Mouse (Mus musculus) neural tube, embryonic 15.5 days (tissue): ENCODE measurements at regions not wholly inside any gene's neighbourhood (a gene's known extent, or its start where the extent isn't known, plus 50 kb on each side); places are given as distances from the start of the nearest gene placed in this dataset.

ENCODE experiments used
- ATAC-seq: fragments of 200-750 bp; cut with Nextera tagmentation; 2 replicates; pipeline ENCODE4 v1.8.0; 2017; ENCODE audit warnings: mild to moderate bottlenecking, moderate TSS enrichment, moderate library complexity; ENCODE audit not compliant: low FRiP score
- H3K27ac ChIP-seq: fragments of 300-500 bp; sonication (generic); replicated peaks from 2 replicates; pipeline ENCODE4 v1.5.1; 2015; ENCODE audit warnings: mild to moderate bottlenecking, inconsistent platforms
- H3K27me3 ChIP-seq: fragments of 300-500 bp; sonication (generic); replicated peaks from 2 replicates; pipeline ENCODE4 v1.6.1; 2015; ENCODE audit warnings: inconsistent platforms
- H3K36me3 ChIP-seq: fragments of 300-500 bp; sonication (generic); 2 replicates; pipeline ENCODE4 v1.6.1; 2015; ENCODE audit warnings: inconsistent platforms
- H3K4me1 ChIP-seq: fragments of 300-500 bp; sonication (generic); 2 replicates; pipeline ENCODE4 v1.6.1; 2015; ENCODE audit warnings: inconsistent platforms
- H3K4me2 ChIP-seq: fragments of 300-500 bp; sonication (generic); 2 replicates; pipeline ENCODE4 v1.6.1; 2015; ENCODE audit warnings: inconsistent platforms, mild to moderate bottlenecking, moderate library complexity
- H3K4me3 ChIP-seq: fragments of 300-500 bp; sonication (generic); replicated peaks from 2 replicates; pipeline ENCODE4 v1.5.1; 2015; ENCODE audit warnings: mild to moderate bottlenecking, inconsistent platforms
- H3K9ac ChIP-seq: fragments of 300-500 bp; sonication (generic); replicated peaks from 2 replicates; pipeline ENCODE4 v1.6.1; 2015; ENCODE audit warnings: mild to moderate bottlenecking, inconsistent platforms
- H3K9me3 ChIP-seq: fragments of 300-500 bp; sonication (generic); replicated peaks from 2 replicates; pipeline ENCODE4 v1.6.1; 2016; ENCODE audit warnings: inconsistent platforms
- WGBS: fragments of 180-500 bp; shearing (Covaris S2); methylation state at CpG from one replicate; pipeline ENCODE4 v1.1.7; 2015; ENCODE audit warnings: mixed read lengths; 5-methylcytosine and 5-hydroxymethylcytosine counted together

DNA sequence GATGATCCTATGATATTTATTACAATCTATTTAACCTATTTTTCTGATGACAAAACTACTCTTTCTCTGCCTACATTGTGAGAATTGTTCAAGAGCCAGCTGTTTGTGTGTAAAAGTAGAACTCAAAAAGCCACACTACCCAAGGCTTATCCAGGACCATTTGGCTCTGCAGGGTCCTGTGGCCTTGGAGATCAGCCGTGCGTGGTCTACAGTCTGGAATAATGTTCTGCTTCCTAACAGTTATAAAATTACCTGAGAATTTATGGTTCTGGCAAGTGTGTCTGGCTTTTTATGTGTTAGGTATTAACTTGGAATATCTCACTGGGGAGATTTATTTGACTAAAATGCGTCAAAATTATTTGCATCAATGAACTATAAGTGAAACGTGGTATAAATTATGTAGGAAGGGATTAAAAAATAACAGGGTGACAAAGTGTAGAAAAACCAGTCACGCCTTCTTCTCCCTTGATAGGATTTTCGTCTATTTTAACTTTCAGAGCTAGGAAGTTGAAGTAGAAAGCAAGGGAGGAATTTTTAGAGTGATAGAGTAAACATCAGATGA lies 1789.0 kb upstream of the Gm7489 start:
- no peak overlapping the region for H3K27ac ChIP-seq

DNA sequence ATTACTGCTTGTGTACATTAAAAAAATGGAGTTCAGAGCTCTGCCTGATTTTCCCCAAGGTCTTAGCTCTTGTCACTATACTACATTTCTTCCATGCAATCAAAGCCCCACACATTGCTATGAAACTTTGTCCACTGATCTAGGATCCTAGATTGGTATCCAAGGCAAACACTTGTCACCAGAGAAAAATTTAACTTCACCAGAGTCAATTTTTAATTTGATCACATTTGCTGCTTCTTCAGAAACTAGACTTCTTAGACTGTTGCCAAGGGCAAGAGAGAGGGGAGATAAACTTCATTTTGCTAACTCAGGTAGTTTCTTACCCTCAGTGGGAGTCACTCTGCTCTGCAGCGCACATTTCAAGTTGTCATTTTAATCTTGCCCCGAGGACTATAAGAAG lies 1775.9 kb upstream of the Gm7489 start:
- no peaks in the 10 kb centered on the region for H3K27me3 ChIP-seq
- no peak overlapping the region for H3K27ac ChIP-seq
- H3K4me2 ChIP-seq = no peak overlapping the region
- WGBS = 93% methylated on average over 2 of the region's 2 CpGs
- no peak for ATAC-seq
- H3K9ac ChIP-seq = no peak overlapping the region
- H3K4me3 ChIP-seq = no peak overlapping the region
- no peaks in the 10 kb centered on the region for H3K4me1 ChIP-seq
- H3K9me3 ChIP-seq = no peaks in the 10 kb centered on the region
- no peaks in the 10 kb centered on the region for H3K36me3 ChIP-seq

More for the DNA sequence above, 1789.0 kb upstream of the Gm7489 start:
- Histone ChIP-seq H3K4me3 (no peak overlapping the region), H3K4me2 (no peak overlapping the region), H3K4me1 (no peaks in the 10 kb centered on the region), H3K36me3 (no peaks in the 10 kb centered on the region), H3K9me3 (no peaks in the 10 kb centered on the region), H3K9ac (no peak overlapping the region), H3K27me3 (no peaks in the 10 kb centered on the region)
- WGBS = 63% methylated on average over 6 of the region's 6 CpGs
- ATAC-seq = no peak

DNA sequence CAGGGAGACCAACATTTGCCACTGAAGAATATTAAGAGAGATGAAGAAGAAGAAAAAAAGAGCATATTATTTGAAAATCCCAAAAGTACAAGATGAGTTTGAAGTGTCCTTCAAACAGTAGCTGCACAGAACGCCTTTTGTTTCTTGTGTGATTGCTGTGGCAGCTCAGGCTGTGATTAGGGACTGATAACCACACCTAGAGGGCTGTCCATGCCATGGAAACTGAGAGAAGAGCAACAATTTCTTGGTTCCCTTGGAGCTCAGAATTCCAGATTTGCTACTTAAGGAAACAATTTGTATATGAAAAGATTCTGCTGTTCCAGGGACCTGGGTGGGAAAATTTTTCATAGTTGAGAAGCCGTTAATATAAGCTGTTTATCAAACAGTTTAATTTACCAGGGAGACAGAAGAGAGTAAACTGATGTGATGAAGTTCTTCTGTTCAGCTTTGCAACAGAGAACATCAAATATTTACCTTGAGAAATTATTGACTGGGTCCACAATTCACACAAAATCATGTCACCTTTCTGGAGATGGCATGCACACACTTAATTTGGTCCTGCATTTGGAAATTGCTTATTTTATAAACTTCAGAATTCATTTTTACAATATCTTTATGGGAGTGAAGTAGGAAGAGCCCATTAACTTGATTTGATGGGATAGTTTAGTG lies 1770.2 kb upstream of the Gm7489 start:
- ATAC-seq = no peak
- no peak overlapping the region for H3K4me3 ChIP-seq
- no peak overlapping the region for H3K4me2 ChIP-seq
- no peaks in the 10 kb centered on the region for H3K27me3 ChIP-seq
- no peak overlapping the region for H3K9ac ChIP-seq
- H3K27ac ChIP-seq = no peak overlapping the region
- no peaks in the 10 kb centered on the region for H3K9me3 ChIP-seq
- H3K36me3 ChIP-seq = no peaks in the 10 kb centered on the region
- H3K4me1 ChIP-seq = no peaks in the 10 kb centered on the region
- WGBS = 84% methylated on average over 2 of the region's 2 CpGs

DNA sequence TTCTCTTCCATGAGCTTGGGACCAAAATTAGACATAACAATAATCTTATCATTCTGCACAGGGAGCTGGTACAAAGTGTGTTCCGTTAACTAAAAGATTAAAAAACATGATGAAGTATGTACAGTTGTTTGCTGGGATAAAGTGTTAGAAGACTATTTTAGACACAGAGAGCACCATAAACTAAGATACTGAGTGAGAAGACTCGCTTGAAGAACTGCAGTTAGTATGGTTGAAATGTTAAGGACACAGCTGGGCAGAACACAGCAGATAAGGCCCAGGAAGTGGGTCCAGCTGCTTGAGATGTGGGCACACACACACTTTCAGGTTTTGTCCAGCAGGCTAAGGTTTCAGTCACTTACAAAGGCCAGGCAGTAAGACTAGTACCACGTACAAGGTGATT lies 1748.0 kb upstream of the Gm7489 start:
- no peaks in the 10 kb centered on the region for H3K36me3 ChIP-seq
- no peak overlapping the region for H3K9ac ChIP-seq
- no peak for ATAC-seq
- no peak overlapping the region for H3K4me3 ChIP-seq
- H3K27me3 ChIP-seq = no peaks in the 10 kb centered on the region
- no peaks in the 10 kb centered on the region for H3K9me3 ChIP-seq
- no peak overlapping the region for H3K27ac ChIP-seq
- H3K4me1 ChIP-seq = no peaks in the 10 kb centered on the region
- no peak overlapping the region for H3K4me2 ChIP-seq
- WGBS = 79% methylated on average over 3 of the region's 3 CpGs

DNA sequence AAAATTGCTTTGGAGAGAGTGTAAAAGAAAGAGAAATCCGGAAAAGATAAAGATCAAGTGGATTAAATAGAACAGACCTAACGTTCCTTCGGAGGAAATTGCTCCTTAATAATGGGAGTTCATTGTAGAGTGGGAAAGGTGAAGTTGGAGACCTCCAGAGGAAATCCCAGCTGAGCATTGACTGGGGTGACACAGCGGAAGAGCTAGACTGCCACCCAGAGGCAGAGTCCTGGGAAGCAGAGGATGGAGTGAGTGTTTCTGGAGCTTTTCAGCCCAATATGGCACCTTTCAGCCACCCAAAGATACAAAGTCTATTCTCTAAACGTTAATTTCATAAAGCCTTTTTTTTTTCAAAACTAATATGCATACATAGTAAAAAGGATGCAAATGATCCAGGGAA lies 1731.3 kb upstream of the Gm7489 start:
- H3K9me3 ChIP-seq = no peaks in the 10 kb centered on the region
- no peak overlapping the region for H3K9ac ChIP-seq
- ATAC-seq = no peak
- 24% methylated on average over 5 of the region's 5 CpGs for WGBS
- no peak overlapping the region for H3K27ac ChIP-seq
- no peaks in the 10 kb centered on the region for H3K36me3 ChIP-seq
- H3K27me3 ChIP-seq = no peaks in the 10 kb centered on the region
- H3K4me2 ChIP-seq = no peak overlapping the region
- no peaks in the 10 kb centered on the region for H3K4me1 ChIP-seq
- H3K4me3 ChIP-seq = no peak overlapping the region

DNA sequence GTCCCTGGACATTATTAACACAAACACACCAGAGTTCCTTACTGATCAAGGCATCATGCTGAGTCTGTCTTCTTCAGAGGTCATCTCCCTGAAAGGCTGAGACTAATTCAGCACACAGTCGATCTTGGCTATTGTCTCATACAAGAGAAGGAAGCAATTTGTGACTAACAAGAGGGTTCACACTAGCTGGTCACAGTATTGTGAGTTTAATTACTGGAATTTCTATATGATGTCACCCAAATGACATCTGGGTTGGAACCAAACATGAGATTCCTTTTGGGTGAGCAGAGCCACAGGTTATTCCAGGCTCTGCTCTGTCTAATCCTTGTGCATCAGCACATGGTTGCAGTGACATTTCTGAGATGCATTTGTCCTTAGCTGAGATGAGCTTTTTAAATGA lies 1728.9 kb upstream of the Gm7489 start:
- 13% methylated on average over 1 of the region's 1 CpGs for WGBS
- no peaks in the 10 kb centered on the region for H3K27me3 ChIP-seq
- H3K4me1 ChIP-seq = peaks cover 8% of the 10 kb centered on the region
- no peak overlapping the region for H3K9ac ChIP-seq
- H3K27ac ChIP-seq = no peak overlapping the region
- ATAC-seq = no peak
- no peaks in the 10 kb centered on the region for H3K36me3 ChIP-seq
- H3K4me2 ChIP-seq = no peak overlapping the region
- no peaks in the 10 kb centered on the region for H3K9me3 ChIP-seq
- H3K4me3 ChIP-seq = no peak overlapping the region

DNA sequence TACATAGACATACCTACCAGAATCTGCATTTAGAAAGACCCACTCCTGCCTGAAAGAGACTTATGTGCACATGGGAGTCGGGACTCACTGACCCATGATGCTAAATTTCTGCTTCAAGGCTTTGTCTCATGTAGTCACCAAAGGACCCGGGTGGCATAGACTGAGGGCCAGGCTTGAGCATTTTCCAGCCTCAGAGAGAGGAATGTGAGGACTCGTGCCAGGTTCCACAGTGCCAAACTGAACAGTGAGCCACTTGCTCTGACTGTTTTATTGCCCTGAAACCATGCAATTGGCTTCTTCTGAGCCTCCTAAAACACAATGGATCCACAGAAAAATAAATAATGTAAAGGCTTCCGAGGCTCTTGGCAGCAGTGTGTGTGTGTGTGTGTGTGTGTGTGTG lies 1727.9 kb upstream of the Gm7489 start:
- no peak overlapping the region for H3K4me2 ChIP-seq
- no peaks in the 10 kb centered on the region for H3K36me3 ChIP-seq
- no peak overlapping the region for H3K27ac ChIP-seq
- H3K9ac ChIP-seq = no peak overlapping the region
- H3K4me3 ChIP-seq = no peak overlapping the region
- no peaks in the 10 kb centered on the region for H3K9me3 ChIP-seq
- H3K27me3 ChIP-seq = no peaks in the 10 kb centered on the region
- peaks cover 17% of the 10 kb centered on the region for H3K4me1 ChIP-seq
- ATAC-seq = peak; percentile 29; the same call in 1 of the 2 replicates
- 36% methylated on average over 4 of the region's 4 CpGs for WGBS

DNA sequence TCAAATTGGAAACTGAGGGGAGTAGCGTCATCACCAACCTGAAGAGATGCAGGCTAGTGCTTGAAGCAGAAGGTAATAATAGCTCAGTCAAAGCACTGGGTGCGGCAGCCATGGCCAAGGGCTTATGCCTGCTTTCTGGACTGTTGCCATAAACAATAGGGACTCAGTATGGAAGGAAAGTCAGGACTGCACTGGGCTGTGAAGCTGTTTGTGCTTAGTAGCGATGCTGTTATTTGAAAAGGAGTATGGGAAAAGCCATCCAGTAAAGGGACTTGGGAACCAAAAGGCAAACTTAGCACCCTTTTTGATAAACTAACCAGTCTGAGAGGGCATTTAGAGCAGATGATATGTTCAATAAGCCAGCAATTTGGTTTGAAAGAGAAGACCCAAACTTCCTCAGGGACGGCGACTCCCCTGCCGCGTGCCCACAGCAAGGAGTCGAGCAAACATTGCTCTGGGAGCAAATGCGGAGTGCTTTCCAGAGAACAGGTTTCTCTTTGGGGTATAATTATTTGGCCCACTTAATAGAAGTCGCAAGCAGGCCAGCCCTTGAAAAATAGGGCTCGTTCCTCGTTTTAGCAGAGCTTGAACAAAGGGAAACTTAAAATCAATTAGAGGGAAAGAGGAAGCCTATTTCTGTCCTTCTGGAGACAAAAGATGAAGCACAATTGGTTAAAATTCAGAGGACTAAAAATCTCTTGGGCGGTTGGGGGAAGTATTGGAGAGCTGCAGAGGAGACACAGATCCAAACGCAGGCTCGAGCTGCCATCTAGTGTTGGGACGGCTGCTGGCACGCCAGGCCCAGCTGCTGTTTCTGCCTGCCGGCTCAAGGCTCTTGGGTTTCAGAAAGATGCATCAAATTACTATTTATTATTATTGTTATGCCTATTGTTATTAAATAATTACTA lies 1724.3 kb upstream of the Gm7489 start:
- H3K9me3 ChIP-seq = no peaks in the 10 kb centered on the region
- H3K4me2 ChIP-seq = peak overlapping the region; percentile 50
- peak overlapping the region; percentile 70 for H3K27ac ChIP-seq
- H3K36me3 ChIP-seq = no peaks in the 10 kb centered on the region
- peak overlapping the region; percentile 15; the same call in 1 of the 2 replicates for H3K4me3 ChIP-seq
- no peaks in the 10 kb centered on the region for H3K27me3 ChIP-seq
- peaks cover 22% of the 10 kb centered on the region for H3K4me1 ChIP-seq
- peak; percentile 95 for ATAC-seq
- H3K9ac ChIP-seq = peak overlapping the region; percentile 3; the same call in 1 of the 2 replicates
- WGBS = 10% methylated on average over 18 of the region's 18 CpGs

DNA sequence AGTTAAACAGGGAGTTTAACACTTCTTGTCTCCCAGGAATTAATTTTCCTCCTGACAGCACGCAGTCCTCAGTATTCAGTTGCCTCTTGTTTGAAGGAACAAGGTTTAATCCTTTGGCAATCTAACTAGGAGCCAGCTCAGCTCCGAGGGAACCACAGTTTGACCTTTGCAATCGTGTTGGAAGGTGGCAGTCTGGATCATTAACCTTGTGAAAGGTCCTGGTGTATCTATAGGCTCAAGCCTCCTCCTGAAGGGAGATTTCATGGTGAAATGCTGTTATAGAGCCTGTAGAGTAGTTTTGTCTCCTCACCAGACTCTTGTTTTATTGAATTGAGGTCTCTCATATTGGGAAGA lies 1723.6 kb upstream of the Gm7489 start:
- ATAC-seq = peak; percentile 22
- Histone ChIP-seq H3K9ac (no peak overlapping the region), H3K4me2 (no peak overlapping the region), H3K9me3 (no peaks in the 10 kb centered on the region), H3K27ac (peak overlapping the region; percentile 70), H3K36me3 (no peaks in the 10 kb centered on the region), H3K4me3 (no peak overlapping the region), H3K27me3 (no peaks in the 10 kb centered on the region), H3K4me1 (peaks cover 22% of the 10 kb centered on the region)
- 6% methylated on average over 3 of the region's 3 CpGs for WGBS

DNA sequence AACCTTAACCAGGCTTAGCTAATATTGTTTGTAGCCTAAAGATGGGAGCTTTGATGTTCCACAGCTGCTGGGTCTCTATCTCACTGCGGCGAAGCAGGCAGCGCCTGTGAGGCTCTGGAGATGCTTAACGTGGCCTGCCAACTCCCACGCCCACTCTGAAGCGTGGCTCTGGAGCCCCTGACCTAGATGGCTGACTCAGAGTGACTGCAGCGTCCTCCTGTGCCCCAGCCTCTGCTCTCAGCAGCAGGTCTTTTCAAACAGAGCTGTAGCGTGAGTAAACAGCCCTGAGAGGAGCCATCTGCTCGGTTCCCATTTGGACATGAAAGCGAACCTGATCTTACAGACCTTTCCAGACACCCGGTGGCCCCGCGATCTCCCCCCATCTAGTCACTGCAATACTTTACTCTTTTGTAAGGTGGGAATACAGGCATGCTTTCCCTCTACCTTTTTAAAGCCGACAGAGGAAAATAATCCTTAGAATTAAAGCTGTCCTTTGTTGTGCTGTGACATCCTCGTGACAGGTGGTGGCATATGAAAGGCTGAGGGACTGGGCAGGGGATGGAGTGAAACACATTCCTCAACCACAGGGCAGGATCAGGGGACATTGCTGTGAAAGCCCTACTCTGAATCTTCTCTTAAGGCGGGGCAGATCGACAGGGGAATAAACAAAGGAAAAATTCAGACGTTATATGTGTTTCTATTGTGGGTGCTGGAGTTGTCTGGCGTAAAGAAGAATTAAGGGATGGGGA lies 1723.0 kb upstream of the Gm7489 start:
- ATAC-seq = peak; percentile 39
- WGBS = 18% methylated on average over 19 of the region's 19 CpGs
- Histone ChIP-seq H3K27me3 (no peaks in the 10 kb centered on the region), H3K27ac (peak overlapping the region; percentile 70), H3K4me2 (peak overlapping the region; percentile 35), H3K9ac (0 out of 2 replicates have a peak overlapping the region, but pooled peaks have one; percentile 11), H3K4me3 (no peak overlapping the region), H3K36me3 (no peaks in the 10 kb centered on the region), H3K4me1 (peaks cover 22% of the 10 kb centered on the region), H3K9me3 (no peaks in the 10 kb centered on the region)

DNA sequence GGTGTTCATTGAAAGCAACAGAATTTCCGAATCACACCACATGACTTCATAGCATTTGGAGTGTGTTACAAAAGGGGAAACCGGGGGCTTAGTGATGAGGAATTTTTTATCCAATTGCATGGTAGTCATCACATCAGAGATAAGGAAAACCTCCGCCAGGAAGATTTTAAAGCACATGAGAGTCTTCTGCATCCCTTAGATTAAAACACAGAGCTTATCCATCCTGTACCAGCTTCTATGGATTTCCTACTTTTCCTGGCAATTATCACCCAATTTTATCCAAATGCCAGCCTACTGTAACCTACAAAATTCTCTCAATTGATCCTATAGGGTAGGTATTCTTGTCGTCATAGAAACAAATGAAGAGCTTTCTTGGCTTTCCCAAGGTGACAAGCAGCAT lies 1718.6 kb upstream of the Gm7489 start:
- Histone ChIP-seq H3K4me3 (no peak overlapping the region), H3K4me1 (peaks cover 12% of the 10 kb centered on the region), H3K27me3 (no peaks in the 10 kb centered on the region), H3K9me3 (no peaks in the 10 kb centered on the region), H3K27ac (no peak overlapping the region), H3K4me2 (no peak overlapping the region), H3K36me3 (no peaks in the 10 kb centered on the region), H3K9ac (no peak overlapping the region)
- no peak for ATAC-seq
- 91% methylated on average over 4 of the region's 4 CpGs for WGBS
